Mouse (Mus musculus) small intestine, adult 2 months (tissue): ENCODE results near the gene Snrnp27.

Experiments used
- CTCF ChIP-seq: fragments of 200-500 bp; IDR thresholded peaks from 2 replicates; pipeline ENCODE4 v1.5.1; 2012; ENCODE audit warnings: low read depth, mild to moderate bottlenecking, control low read depth, inconsistent platforms, low read length, moderate library complexity, mixed read lengths; ENCODE audit not compliant: insufficient replicate concordance, insufficient read length; ENCODE audit errors: extremely low read depth
- POLR2A ChIP-seq: fragments of 200-500 bp; IDR thresholded peaks from 2 replicates; pipeline ENCODE4 v1.6.1; 2012; ENCODE audit warnings: low read depth, mild to moderate bottlenecking, control low read depth, inconsistent platforms, low read length, moderate library complexity

DNA sequence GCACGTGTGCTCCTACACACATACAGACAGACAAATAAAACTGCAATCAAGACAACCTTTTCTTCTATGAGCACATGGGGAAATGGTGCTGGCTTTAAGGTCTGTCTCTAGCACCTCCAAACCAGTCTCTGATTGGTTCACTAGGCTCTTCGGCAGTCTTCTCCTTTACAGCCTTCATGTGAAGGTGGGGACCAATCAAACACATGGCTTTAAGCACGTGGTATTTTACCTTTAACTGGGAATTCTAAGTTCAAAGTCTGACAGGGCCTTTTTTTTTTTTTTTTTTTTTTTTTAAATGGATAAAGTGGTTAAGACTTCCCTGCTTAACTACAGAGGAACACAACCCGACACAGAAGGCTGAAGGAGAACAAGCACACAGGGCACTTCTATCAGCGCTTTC is 19.2 kb downstream of the Snrnp27 start:
- TF ChIP-seq POLR2A (no peak), CTCF (no peak)
